Mouse (Mus musculus): ENCODE results near the gene Mtmr3. TPM values are rescaled to one million over a fixed set of nuclear protein-coding genes. Genes with fewer than 3 reads are reported as not detected.
"Not testable (repeated sequence)": the region's sequence is repeated elsewhere in the genome, so short reads cannot be mapped to it uniquely, and the experiment has no call there.

Gene Mtmr3
- polyA plus RNA-seq, 1 experiment from 2014 or later: 25.6 TPM

DNA sequence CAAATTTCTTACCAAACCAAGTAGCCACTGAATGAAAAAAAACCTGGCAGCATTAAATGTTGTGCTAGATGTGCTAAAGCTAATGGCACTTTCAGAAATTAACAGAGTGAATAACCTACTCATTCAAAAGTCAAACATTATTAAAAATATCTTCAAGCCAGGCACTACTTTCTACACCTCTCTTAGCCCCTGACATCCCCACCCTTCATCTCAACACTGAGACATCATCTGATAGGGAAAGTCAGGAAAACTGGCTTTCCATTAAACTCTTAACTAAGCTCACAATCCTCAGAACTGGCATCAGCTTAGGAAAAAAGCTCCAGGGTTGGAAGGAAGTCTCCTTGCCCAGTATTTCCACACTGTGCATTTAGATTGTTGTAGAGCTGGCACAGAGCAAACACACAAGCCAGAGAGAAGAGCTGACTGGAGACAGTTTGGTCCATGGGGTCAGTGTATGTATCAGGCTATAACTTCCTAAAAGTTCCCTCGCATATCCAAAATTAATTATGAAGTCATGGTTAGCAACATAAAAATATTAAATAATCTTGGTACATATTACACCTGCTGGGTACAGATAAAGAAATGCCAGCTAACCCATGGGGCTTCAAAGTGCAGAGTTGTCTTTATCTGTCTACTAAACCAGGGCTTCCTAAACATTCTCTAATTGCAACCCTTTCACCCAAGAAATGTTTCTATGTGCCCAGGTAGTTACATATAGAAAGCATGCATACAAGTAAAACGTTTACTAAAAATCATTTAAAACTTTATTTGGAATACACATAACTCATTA, 41.2 kb downstream of the Mtmr3 start:
- H3K9ac ChIP-seq (ENCODE audit: low read depth, low read length): no peak overlapping the region
- H3K4me2 ChIP-seq: peak overlapping the region; percentile 12
- DNase-seq (ENCODE audit: low spot score): no peak
- H3K27me3 ChIP-seq (replicated peaks; ENCODE audit: control insufficient read depth, insufficient read depth, low read length): no peaks in the 10 kb centered on the region
- H3K36me3 ChIP-seq (ENCODE audit: control insufficient read depth, insufficient read depth, low read length): no peaks in the 10 kb centered on the region
- H3K27ac ChIP-seq (ENCODE audit: low read depth, low read length): peak overlapping the region; percentile 70; the same call in 1 of the 2 replicates
- H3K4me1 ChIP-seq (replicated peaks; ENCODE audit: control insufficient read depth, insufficient read depth, low read length): peaks cover 9% of the 10 kb centered on the region
- no peak overlapping the region for H3K4me3 ChIP-seq (ENCODE audit: low read depth, low read length)
- no peaks in the 10 kb centered on the region for H3K9me3 ChIP-seq (ENCODE audit: control insufficient read depth, low read length)
- 65% methylated on average over 2 of the region's 2 CpGs for WGBS
- ATAC-seq (replicated peaks; ENCODE audit: low FRiP score): peak; percentile 87

DNA sequence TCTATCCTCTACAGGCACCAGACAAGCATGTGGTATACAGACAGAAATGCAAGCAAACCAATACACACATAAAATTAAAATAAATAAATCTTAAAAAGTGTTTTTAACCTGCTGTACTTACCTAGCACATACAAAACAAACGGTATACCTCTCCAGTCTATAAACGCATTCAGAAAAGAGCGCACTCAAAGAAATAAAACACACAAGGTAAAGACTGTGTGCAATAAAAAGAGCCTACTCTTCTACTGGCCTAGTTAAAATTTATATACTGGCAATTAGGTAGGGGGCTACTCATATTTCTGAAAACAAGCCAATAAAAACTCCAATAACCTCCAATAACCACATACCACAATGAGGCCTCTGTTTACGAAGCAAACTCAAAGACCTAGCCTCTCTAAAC, 47.1 kb downstream of the Mtmr3 start:
- H3K27me3 ChIP-seq (replicated peaks; ENCODE audit: control insufficient read depth, insufficient read depth, low read length): no peaks in the 10 kb centered on the region
- DNase-seq (ENCODE audit: low spot score) (no peak), ATAC-seq (replicated peaks; ENCODE audit: low FRiP score) (no peak)
- no peak overlapping the region for H3K4me3 ChIP-seq (ENCODE audit: low read depth, low read length)
- no peak overlapping the region for H3K27ac ChIP-seq (ENCODE audit: low read depth, low read length)
- H3K4me2 ChIP-seq: no peak overlapping the region
- no peak overlapping the region for H3K9ac ChIP-seq (ENCODE audit: low read depth, low read length)
- H3K36me3 ChIP-seq (ENCODE audit: control insufficient read depth, insufficient read depth, low read length): no peaks in the 10 kb centered on the region
- peaks cover 23% of the 10 kb centered on the region for H3K4me1 ChIP-seq (replicated peaks; ENCODE audit: control insufficient read depth, insufficient read depth, low read length)
- no peaks in the 10 kb centered on the region for H3K9me3 ChIP-seq (ENCODE audit: control insufficient read depth, low read length)
- WGBS: 96% methylated on average over 4 of the region's 4 CpGs

DNA sequence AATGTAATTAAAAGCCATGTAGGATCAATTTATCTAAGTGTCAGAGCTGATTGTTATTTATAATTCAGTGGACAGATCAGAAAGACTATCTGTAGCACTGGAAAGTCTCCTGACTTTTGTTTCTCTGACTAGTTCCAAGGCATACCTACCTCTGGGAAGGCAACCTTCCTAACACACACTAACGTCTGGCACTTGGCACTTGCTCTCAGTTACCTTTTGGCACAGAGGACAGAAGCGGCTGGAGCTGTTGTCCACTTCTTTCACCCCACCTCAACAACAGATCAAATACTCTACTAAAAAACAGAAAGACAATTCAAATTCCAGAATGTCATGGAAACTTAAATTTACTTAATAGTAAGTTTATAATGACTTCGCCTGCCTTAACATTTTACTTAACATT, 48.7 kb downstream of the Mtmr3 start:
- H3K9ac ChIP-seq (ENCODE audit: low read depth, low read length): no peak overlapping the region
- H3K27me3 ChIP-seq (replicated peaks; ENCODE audit: control insufficient read depth, insufficient read depth, low read length): no peaks in the 10 kb centered on the region
- no peak overlapping the region for H3K4me3 ChIP-seq (ENCODE audit: low read depth, low read length)
- no peak overlapping the region for H3K4me2 ChIP-seq
- ATAC-seq (replicated peaks; ENCODE audit: low FRiP score): no peak
- H3K36me3 ChIP-seq (ENCODE audit: control insufficient read depth, insufficient read depth, low read length): no peaks in the 10 kb centered on the region; the same call in 1 of the 2 replicates
- DNase-seq (ENCODE audit: low spot score): no peak
- peak overlapping the region; percentile 58; the same call in 1 of the 2 replicates for H3K27ac ChIP-seq (ENCODE audit: low read depth, low read length)
- 73% methylated on average over 3 of the region's 3 CpGs for WGBS
- H3K9me3 ChIP-seq (ENCODE audit: control insufficient read depth, low read length): no peaks in the 10 kb centered on the region
- H3K4me1 ChIP-seq (replicated peaks; ENCODE audit: control insufficient read depth, insufficient read depth, low read length): peaks cover 35% of the 10 kb centered on the region

DNA sequence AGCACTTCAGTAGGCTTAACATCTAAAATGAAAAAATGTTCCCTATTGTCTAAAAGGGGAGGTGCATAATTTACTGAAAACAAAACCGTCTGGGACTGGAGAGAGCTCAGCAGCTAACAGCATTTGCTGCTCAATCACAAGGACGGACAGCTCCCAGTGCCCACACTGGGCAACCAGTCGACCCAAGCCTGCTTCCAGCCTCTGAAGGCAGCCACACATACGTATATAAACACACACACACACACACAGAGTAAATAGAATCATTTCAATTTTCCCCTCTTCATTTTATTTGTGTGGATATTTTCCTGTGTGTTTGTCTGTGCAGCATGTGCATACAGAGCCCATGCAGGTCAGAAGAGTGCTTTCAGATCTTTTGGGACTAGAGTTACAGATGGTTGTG, 49.3 kb downstream of the Mtmr3 start:
- no peaks in the 10 kb centered on the region for H3K27me3 ChIP-seq (replicated peaks; ENCODE audit: control insufficient read depth, insufficient read depth, low read length)
- no peak overlapping the region for H3K9ac ChIP-seq (ENCODE audit: low read depth, low read length)
- H3K36me3 ChIP-seq (ENCODE audit: control insufficient read depth, insufficient read depth, low read length): no peaks in the 10 kb centered on the region; the same call in 1 of the 2 replicates
- 0 out of 2 replicates have a peak overlapping the region, but pooled peaks have one; percentile 2 for H3K4me2 ChIP-seq
- 61% methylated on average over 4 of the region's 4 CpGs for WGBS
- H3K27ac ChIP-seq (ENCODE audit: low read depth, low read length): peak overlapping the region; percentile 20
- DNase-seq (ENCODE audit: low spot score) (no peak), ATAC-seq (replicated peaks; ENCODE audit: low FRiP score) (no peak)
- H3K4me3 ChIP-seq (ENCODE audit: low read depth, low read length): no peak overlapping the region
- H3K9me3 ChIP-seq (ENCODE audit: control insufficient read depth, low read length): no peaks in the 10 kb centered on the region
- peaks cover 36% of the 10 kb centered on the region for H3K4me1 ChIP-seq (replicated peaks; ENCODE audit: control insufficient read depth, insufficient read depth, low read length)

DNA sequence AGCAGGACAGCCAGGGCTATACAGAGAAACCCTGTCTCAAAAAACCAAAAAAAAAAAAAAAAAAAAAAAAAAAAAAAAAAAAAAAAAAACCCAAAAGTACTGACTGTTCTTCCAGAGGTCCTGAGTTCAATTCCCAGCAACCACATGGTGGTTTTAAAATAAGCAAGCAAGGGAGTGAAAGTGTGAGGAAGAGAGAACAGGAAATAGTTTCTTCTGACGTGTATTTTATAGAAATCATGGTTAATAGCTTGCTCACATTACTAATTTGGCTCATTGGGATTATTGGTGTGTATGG, 50.1 kb downstream of the Mtmr3 start:
- not testable (repeated sequence) for ATAC-seq (replicated peaks; ENCODE audit: low FRiP score); H3K4me2 ChIP-seq; H3K9ac ChIP-seq (ENCODE audit: low read depth, low read length); H3K27me3 ChIP-seq (replicated peaks; ENCODE audit: control insufficient read depth, insufficient read depth, low read length); H3K4me3 ChIP-seq (ENCODE audit: low read depth, low read length); H3K36me3 ChIP-seq (ENCODE audit: control insufficient read depth, insufficient read depth, low read length); H3K9me3 ChIP-seq (ENCODE audit: control insufficient read depth, low read length); DNase-seq (ENCODE audit: low spot score)
- H3K27ac ChIP-seq (ENCODE audit: low read depth, low read length): peak overlapping the region; percentile 52; the same call in 1 of the 2 replicates
- H3K4me1 ChIP-seq (replicated peaks; ENCODE audit: control insufficient read depth, insufficient read depth, low read length): peaks cover 43% of the 10 kb centered on the region
- WGBS: 76% methylated on average over 1 of the region's 1 CpGs

DNA sequence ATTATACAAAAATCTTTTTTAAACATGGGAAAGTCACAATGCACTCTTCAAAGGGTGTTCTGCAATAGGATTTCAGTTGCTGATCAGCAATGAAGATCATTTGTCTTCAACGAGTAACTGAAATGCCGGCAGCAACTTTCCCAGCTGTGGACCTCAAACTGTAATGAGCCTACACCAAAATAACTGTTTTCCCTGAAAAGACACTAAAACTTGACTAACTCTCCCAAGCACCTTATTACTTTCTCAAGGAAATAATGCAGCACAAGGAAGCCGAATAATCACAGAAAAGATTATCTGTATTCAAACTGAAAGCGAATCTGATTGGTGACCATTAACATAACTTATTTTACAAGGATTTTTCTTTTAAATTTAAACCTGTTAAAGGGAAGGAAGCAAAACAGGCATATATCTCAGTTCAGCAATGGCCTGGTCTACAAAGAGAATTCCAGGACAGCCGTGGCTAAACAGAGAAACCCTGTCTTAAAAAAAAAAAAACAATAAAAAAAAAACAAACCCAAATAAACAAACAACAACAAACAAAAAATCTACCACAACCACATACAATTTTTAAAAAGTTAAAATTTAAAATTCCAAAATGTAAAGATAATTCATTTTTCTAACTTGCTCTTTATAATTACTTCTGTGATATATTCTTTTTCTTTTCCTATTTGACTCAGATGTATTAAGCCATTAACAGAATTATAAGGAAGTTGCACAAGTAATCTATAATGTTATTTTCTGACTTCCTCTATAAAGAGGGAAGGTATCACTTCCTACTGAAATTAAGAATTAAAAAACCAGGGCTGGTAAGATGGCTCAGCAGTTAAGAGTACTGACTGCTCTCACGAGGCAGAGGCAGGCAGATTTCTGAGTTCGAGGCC, 50.7 kb downstream of the Mtmr3 start:
- H3K9me3 ChIP-seq (ENCODE audit: control insufficient read depth, low read length): no peaks in the 10 kb centered on the region
- H3K4me2 ChIP-seq: peak overlapping the region; percentile 55
- WGBS: 45% methylated on average over 7 of the region's 7 CpGs
- H3K4me1 ChIP-seq (replicated peaks; ENCODE audit: control insufficient read depth, insufficient read depth, low read length): peaks cover 43% of the 10 kb centered on the region
- peak overlapping the region; percentile 94 for H3K27ac ChIP-seq (ENCODE audit: low read depth, low read length)
- no peaks in the 10 kb centered on the region for H3K27me3 ChIP-seq (replicated peaks; ENCODE audit: control insufficient read depth, insufficient read depth, low read length)
- peak overlapping the region; percentile 17; the same call in 1 of the 2 replicates for H3K9ac ChIP-seq (ENCODE audit: low read depth, low read length)
- peak overlapping the region; percentile 25; the same call in 1 of the 2 replicates for H3K4me3 ChIP-seq (ENCODE audit: low read depth, low read length)
- ATAC-seq (replicated peaks; ENCODE audit: low FRiP score): no peak; the same call in 1 of the 2 replicates
- no peak for DNase-seq (ENCODE audit: low spot score)
- no peaks in the 10 kb centered on the region; the same call in 1 of the 2 replicates for H3K36me3 ChIP-seq (ENCODE audit: control insufficient read depth, insufficient read depth, low read length)

DNA sequence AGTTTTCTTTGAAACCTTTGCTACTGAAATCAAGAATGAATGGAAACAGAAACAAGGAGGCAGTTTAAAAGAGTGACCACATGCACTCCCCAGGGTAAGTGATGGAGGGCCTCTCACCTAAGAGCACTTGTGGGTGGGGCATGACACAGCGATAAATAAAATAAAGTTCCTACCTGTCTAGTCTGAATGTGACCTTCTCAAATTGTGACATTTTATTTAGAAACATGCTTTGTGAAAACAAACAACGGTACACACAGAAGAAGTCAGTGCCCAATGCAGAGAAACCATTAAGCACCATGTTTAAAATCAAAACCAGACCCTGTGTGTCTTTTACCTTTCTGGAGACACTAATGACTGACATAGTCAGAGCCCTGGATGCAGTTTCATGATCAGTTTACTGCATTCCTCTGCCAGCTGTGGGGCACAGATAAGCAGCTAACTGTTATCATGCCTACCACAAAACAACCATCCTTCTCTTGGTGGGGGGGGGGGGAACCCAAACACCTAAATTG, 51.6 kb downstream of the Mtmr3 start:
- Histone ChIP-seq H3K9ac (ENCODE audit: low read depth, low read length) (no peak overlapping the region), H3K9me3 (ENCODE audit: control insufficient read depth, low read length) (no peaks in the 10 kb centered on the region), H3K27ac (ENCODE audit: low read depth, low read length) (peak overlapping the region; percentile 94), H3K4me1 (replicated peaks; ENCODE audit: control insufficient read depth, insufficient read depth, low read length) (peaks cover 43% of the 10 kb centered on the region), H3K4me3 (ENCODE audit: low read depth, low read length) (no peak overlapping the region), H3K36me3 (ENCODE audit: control insufficient read depth, insufficient read depth, low read length) (no peaks in the 10 kb centered on the region; the same call in 1 of the 2 replicates), H3K4me2 (peak overlapping the region; percentile 55), H3K27me3 (replicated peaks; ENCODE audit: control insufficient read depth, insufficient read depth, low read length) (no peaks in the 10 kb centered on the region)
- peak; percentile 96 for ATAC-seq (replicated peaks; ENCODE audit: low FRiP score)
- DNase-seq (ENCODE audit: low spot score): peak; percentile 45
- 44% methylated on average over 2 of the region's 2 CpGs for WGBS

DNA sequence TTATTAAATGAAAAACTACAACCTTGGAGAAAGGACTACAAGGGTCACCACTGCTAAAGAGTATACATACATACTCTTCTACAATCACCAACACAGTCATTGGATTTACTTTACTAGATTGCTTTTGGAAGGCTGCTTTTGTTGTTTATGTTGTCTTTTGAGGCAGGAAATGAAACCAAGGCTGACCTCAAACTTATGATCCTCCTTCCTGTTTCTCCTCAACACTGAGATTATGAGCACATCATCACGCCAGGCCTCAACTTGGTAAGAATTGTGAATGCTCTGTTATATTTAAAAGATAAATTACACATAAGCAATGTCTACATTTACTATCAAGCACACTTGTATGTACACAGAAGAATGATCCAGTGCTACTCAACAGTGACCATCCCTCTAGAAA, 58.0 kb downstream of the Mtmr3 start:
- no peak overlapping the region for H3K4me3 ChIP-seq (ENCODE audit: low read depth, low read length)
- H3K4me1 ChIP-seq (replicated peaks; ENCODE audit: control insufficient read depth, insufficient read depth, low read length): peaks cover 16% of the 10 kb centered on the region

More for the DNA sequence above, 58.0 kb downstream of the Mtmr3 start:
- Histone ChIP-seq H3K9me3 (ENCODE audit: control insufficient read depth, low read length) (no peaks in the 10 kb centered on the region), H3K4me2 (no peak overlapping the region), H3K36me3 (ENCODE audit: control insufficient read depth, insufficient read depth, low read length) (no peaks in the 10 kb centered on the region; the same call in 1 of the 2 replicates), H3K9ac (ENCODE audit: low read depth, low read length) (no peak overlapping the region), H3K27me3 (replicated peaks; ENCODE audit: control insufficient read depth, insufficient read depth, low read length) (no peaks in the 10 kb centered on the region), H3K27ac (ENCODE audit: low read depth, low read length) (no peak overlapping the region)
- no peak for ATAC-seq (replicated peaks; ENCODE audit: low FRiP score)
- no peak for DNase-seq (ENCODE audit: low spot score)
- 81% methylated on average over 1 of the region's 1 CpGs for WGBS

Data from liver, embryonic 11.5 days (tissue).